Mouse (Mus musculus) neutrophil, adult 83 days (primary cell): ENCODE measurements around the gene Gm3880. TPM values are rescaled to one million over a fixed set of nuclear protein-coding genes. Genes with fewer than 3 reads are reported as not detected.

ENCODE experiments used
- total RNA-seq, 2 experiments: library from RNA; stranded (reverse); gene quantifications; one replicate each; pipeline ENCODE4 v1.2.4; 2023

Gene Gm3880
- not detected for total RNA-seq

DNA sequence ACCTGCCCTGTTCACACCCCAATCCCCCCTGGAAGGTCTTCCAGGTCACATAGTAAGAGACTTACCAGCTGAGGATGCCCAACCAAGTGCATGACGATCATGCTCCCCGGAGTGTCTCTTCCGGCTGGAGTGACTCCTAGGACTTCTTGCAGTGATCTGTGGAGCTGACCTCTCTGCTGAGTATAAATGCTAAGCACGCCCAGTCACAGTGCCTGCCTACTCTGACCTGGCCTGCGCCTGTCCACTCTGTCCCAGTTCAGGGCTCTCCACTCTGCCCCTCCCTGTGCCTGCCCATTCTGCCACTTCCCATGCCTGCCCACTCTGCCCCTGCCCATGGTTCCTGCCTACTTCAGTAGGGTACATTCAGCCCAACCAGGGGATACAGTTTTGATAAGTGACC, at the start of gene Gm3880:
Gene Gm3880, minus strand, starts transcription at position 101 of the 400 bp plus-strand sequence.

DNA sequence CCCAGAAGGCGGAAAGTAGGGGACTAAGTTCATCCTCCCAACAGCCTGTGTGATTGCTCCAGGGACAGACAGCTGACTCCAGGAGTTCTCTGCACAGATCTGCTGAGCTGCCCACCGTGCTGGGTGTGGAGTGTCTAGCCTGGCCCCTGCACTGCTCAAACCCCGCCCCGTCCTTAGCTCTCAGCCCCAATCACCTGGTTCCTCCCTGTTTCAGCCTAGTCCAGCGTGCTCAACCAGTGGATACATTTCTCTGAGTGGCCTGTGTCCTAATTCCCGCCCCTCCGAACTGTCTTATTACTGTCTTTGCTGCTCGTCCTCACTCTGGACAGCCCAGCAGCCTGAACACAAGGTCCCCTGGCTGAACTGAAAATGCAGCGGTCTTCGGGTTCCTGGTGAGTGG, 20.8 kb upstream of the Gm3880 start, which contains the start of the genes Gm9112 and Dmrtc1b:
Gene Gm9112, minus strand, starts transcription at position 101 of the 400 bp plus-strand sequence.
Gene Dmrtc1b, plus strand, starts transcription at position 331 of the 400 bp plus-strand sequence.

DNA sequence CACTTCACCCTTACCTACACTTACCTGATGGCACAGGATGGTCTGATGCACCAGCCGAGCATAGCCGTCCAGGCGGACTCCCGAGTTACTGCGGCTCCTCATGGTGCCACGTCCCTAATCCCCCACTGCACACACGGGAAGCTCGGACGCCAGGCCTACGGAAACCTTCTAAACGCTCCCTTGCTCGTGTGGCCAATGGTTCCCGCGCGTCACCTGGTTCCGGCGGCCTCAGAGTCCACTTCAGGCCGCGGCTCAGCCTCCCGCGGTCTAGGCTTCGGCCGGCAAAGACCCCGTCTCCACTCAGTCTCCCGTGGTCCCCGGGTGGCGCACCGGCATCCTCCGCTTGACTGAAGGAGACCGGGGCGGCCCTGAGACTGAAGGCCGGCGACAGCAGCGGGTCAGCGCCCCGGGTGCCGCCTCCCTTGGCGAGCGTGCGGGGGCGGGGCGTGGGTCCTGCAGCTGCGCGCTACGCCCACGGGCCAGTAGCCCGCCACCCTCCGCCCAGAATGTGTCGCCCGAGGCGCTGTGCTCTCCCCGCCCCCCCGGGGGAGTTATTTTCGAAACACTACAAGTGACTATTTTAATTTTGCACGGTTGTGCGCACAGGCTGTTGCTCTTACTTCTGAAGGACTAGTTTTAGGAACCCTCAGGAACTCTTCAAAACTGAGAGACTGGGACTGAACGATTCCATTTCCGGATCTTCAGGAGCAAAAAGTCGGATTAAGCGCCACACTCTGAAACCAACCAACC, 42.8 kb downstream of the Gm3880 start, which contains the start of gene Phka1:
Gene Phka1, minus strand, starts transcription at position 424 of the 750 bp plus-strand sequence.

Other genes starting within 250 kb of the Gm3880 start
- 1 to 10 TPM; 6.1 to 6.4 TPM for gene Hdac8, start 181.6 kb downstream of the Gm3880 start, total RNA-seq
- gene Phka1, start 42.7 kb downstream of the Gm3880 start, total RNA-seq: 1 to 10 TPM; 2.7 to 3.2 TPM
- gene Gm9112, start 20.7 kb upstream of the Gm3880 start, total RNA-seq: not detected
- gene Dmrtc1b, start 20.9 kb upstream of the Gm3880 start, total RNA-seq: not detected
- gene Dmrtc1c1, start 116.0 kb upstream of the Gm3880 start, total RNA-seq: not detected
- gene Dmrtc1c2, start 167.6 kb upstream of the Gm3880 start, total RNA-seq: not detected
- not detected for gene 1700031F05Rik, start 181.0 kb upstream of the Gm3880 start, total RNA-seq
- gene Dmrtc1a, start 221.7 kb upstream of the Gm3880 start, total RNA-seq: not detected
- gene 1700011M02Rik, start 221.9 kb upstream of the Gm3880 start, total RNA-seq: not detected
- gene 1700018G05Rik, start 241.4 kb upstream of the Gm3880 start, total RNA-seq: not detected